Mouse (Mus musculus) G1E (cell line): ENCODE measurements at regions not wholly inside any gene's neighbourhood (a gene's known extent, or its start where the extent isn't known, plus 50 kb on each side); places are given as distances from the start of the nearest gene placed in this dataset.

Experiments used
- CTCF ChIP-seq: IDR thresholded peaks from 2 replicates; pipeline ENCODE4 v1.5.1; 2012; ENCODE audit warnings: low read depth, low read length, inconsistent platforms, mixed read lengths
- GATA2 ChIP-seq: IDR thresholded peaks from 2 replicates; pipeline ENCODE4 v1.6.1; 2012; ENCODE audit warnings: low read depth, low read length, inconsistent platforms, borderline replicate concordance

- TF ChIP-seq CTCF, result no peak
- TF ChIP-seq GATA2, result no peak
Observed at GRCm38 (mm10) chr4:142925111-142925510, 287.7 kb downstream of the Prdm2 start.
